Mouse (Mus musculus): Measurements from ENCODE around the gene Fnbp1. TPM values are rescaled to one million over a fixed set of nuclear protein-coding genes. Genes with fewer than 3 reads are reported as not detected.
"Not testable (repeated sequence)": the region's sequence is repeated elsewhere in the genome, so short reads cannot be mapped to it uniquely, and the experiment has no call there.

Gene Fnbp1
- polyA plus RNA-seq, 1 experiment from 2014 or later: 23.2 TPM

DNA sequence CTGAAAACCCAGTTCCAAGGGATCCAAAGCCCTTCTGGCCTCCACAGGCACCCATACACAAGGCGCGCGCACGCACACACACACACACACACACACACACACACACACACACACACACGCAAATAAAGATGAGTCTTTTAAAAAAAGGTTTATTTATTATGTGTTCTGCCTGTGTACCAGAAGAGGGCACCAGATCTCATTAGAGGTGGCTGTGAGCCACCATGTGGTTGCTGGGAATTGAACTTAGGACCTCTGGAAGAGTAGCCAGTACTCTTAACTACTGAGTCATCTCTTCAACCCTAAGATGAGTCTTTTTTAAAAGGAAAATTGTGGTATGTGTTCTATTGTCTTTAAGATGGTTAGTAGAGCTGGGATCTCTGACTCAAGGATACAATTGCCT, 30.7 kb upstream of the Fnbp1 start:
- 91% methylated on average over 5 of the region's 5 CpGs for WGBS
- peaks cover 55% of the 10 kb centered on the region for H3K36me3 ChIP-seq (ENCODE audit: control insufficient read depth, insufficient read depth)
- no peak overlapping the region for H3K4me3 ChIP-seq (replicated peaks; ENCODE audit: low read length)

GRCm38 (mm10) chr2:31172001-31172400, 30.2 kb upstream of the Fnbp1 start:
- ATAC-seq: no peak
- no peak overlapping the region for H3K27ac ChIP-seq (ENCODE audit: low read length)

More for the DNA sequence above, 30.7 kb upstream of the Fnbp1 start:
- ATAC-seq: no peak
- Histone ChIP-seq H3K4me2 (ENCODE audit: low read length) (no peak overlapping the region), H3K27me3 (replicated peaks; ENCODE audit: control insufficient read depth, insufficient read depth, low read length) (no peaks in the 10 kb centered on the region), H3K9me3 (ENCODE audit: control insufficient read depth, low read length) (no peaks in the 10 kb centered on the region), H3K9ac (replicated peaks; ENCODE audit: low read depth, low read length) (no peak overlapping the region), H3K27ac (ENCODE audit: low read length) (no peak overlapping the region), H3K4me1 (replicated peaks; ENCODE audit: control insufficient read depth, insufficient read depth, low read length) (no peaks in the 10 kb centered on the region)

DNA sequence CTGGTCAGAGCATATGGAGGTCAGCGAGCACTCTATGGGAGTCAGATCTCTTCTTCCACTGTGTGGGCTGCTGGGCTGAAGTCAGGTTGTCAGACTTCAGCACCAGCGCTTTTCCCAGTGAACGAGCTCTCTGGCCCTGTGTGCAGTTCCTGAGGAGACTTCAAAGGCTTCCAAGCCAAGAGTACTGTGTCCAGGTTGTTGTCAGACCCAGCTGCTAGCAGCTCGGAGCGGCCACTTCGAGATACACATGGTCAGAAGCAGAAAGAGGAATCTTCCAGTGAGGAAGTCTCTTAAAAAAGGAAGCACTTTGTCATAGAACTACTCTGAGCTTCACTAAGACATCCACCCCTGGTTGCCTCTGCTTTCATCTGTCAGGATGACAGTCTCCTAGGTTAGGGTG, 28.4 kb upstream of the Fnbp1 start:
- H3K4me1 ChIP-seq (replicated peaks; ENCODE audit: control insufficient read depth, insufficient read depth, low read length): no peaks in the 10 kb centered on the region
- 90% methylated on average over 6 of the region's 6 CpGs for WGBS
- ATAC-seq: no peak
- no peak overlapping the region for H3K9ac ChIP-seq (replicated peaks; ENCODE audit: low read depth, low read length)
- H3K27me3 ChIP-seq (replicated peaks; ENCODE audit: control insufficient read depth, insufficient read depth, low read length): no peaks in the 10 kb centered on the region
- no peaks in the 10 kb centered on the region for H3K9me3 ChIP-seq (ENCODE audit: control insufficient read depth, low read length)
- H3K36me3 ChIP-seq (ENCODE audit: control insufficient read depth, insufficient read depth): peaks cover 43% of the 10 kb centered on the region
- no peak overlapping the region for H3K4me2 ChIP-seq (ENCODE audit: low read length)
- H3K27ac ChIP-seq (ENCODE audit: low read length): no peak overlapping the region
- no peak overlapping the region for H3K4me3 ChIP-seq (replicated peaks; ENCODE audit: low read length)

More at GRCm38 (mm10) chr2:31172001-31172400, 30.2 kb upstream of the Fnbp1 start:
- Histone ChIP-seq H3K4me2 (ENCODE audit: low read length) (no peak overlapping the region), H3K4me1 (replicated peaks; ENCODE audit: control insufficient read depth, insufficient read depth, low read length) (no peaks in the 10 kb centered on the region), H3K9me3 (ENCODE audit: control insufficient read depth, low read length) (no peaks in the 10 kb centered on the region), H3K4me3 (replicated peaks; ENCODE audit: low read length) (no peak overlapping the region), H3K36me3 (ENCODE audit: control insufficient read depth, insufficient read depth) (peaks cover 50% of the 10 kb centered on the region), H3K9ac (replicated peaks; ENCODE audit: low read depth, low read length) (no peak overlapping the region), H3K27me3 (replicated peaks; ENCODE audit: control insufficient read depth, insufficient read depth, low read length) (no peaks in the 10 kb centered on the region)
- 82% methylated on average over 5 of the region's 5 CpGs for WGBS

DNA sequence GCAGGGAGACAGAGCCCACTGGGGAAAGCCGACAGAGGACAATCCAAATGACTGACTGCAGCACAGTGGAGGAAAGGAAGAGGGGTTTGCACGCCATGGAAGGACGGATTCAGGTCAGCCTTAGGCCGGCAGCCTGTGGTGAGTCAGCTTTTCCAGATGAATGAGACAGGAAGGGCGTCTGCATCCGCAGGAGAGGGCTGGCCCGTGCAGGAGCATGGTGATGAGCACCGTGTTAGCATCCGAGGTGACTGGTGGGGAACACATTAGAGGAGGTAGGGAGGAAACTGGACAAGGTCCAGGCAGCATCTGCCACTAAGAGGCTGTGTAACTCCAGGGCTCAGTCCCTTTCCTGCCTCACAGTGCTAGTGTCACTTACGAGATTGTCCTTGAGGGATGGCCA, 27.2 kb upstream of the Fnbp1 start:
- H3K36me3 ChIP-seq (ENCODE audit: control insufficient read depth, insufficient read depth): peaks cover 40% of the 10 kb centered on the region
- H3K27me3 ChIP-seq (replicated peaks; ENCODE audit: control insufficient read depth, insufficient read depth, low read length): no peaks in the 10 kb centered on the region
- H3K9me3 ChIP-seq (ENCODE audit: control insufficient read depth, low read length): no peaks in the 10 kb centered on the region
- H3K9ac ChIP-seq (replicated peaks; ENCODE audit: low read depth, low read length): no peak overlapping the region
- no peak overlapping the region for H3K4me2 ChIP-seq (ENCODE audit: low read length)
- no peak for ATAC-seq
- H3K4me1 ChIP-seq (replicated peaks; ENCODE audit: control insufficient read depth, insufficient read depth, low read length): no peaks in the 10 kb centered on the region
- WGBS: 90% methylated on average over 10 of the region's 10 CpGs
- no peak overlapping the region for H3K4me3 ChIP-seq (replicated peaks; ENCODE audit: low read length)
- no peak overlapping the region for H3K27ac ChIP-seq (ENCODE audit: low read length)

DNA sequence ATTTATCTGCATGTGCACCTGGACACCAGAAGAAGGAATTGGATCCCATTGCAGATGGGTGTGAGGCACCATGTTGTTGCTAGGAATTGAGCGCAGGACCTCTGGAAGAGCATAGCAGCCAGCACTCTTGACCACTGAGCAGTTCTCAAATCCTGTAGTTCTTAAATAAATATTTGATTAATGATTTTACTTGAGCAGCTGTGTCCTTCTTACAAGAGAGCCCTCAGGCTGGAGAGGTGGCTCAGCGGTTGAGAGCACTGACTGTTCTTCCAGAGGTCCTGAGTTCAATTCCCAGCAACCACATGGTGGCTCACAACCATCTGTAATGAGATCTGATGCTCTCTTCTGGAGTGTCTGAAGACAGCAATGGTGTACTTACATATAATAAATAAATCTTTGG, 25.8 kb upstream of the Fnbp1 start:
- peaks cover 37% of the 10 kb centered on the region for H3K36me3 ChIP-seq (ENCODE audit: control insufficient read depth, insufficient read depth)
- not testable (repeated sequence) for H3K27me3 ChIP-seq (replicated peaks; ENCODE audit: control insufficient read depth, insufficient read depth, low read length); H3K9ac ChIP-seq (replicated peaks; ENCODE audit: low read depth, low read length); H3K4me3 ChIP-seq (replicated peaks; ENCODE audit: low read length); ATAC-seq; H3K27ac ChIP-seq (ENCODE audit: low read length); H3K9me3 ChIP-seq (ENCODE audit: control insufficient read depth, low read length); H3K4me1 ChIP-seq (replicated peaks; ENCODE audit: control insufficient read depth, insufficient read depth, low read length); H3K4me2 ChIP-seq (ENCODE audit: low read length)
- WGBS: 91% methylated on average over 2 of the region's 2 CpGs

DNA sequence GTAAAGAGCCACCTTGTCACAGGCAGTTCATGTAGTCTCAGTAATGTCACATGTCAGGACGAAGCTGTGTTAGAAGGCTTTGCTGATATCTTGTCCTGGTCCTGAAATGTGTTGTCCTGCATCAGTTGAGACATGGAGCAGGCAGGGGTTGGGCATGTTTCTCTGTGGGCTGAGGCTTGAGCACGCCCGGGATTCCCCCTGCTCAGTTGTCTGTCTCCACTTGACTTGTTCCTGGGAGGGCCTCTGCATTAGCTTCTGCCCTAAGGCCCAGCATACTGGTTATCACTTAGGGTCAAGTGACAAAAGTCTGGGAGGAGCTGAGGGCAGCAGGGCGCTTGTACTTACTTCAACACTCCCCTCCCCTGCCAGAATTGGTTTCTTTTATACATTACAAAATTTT, 23.7 kb upstream of the Fnbp1 start:
- no peak overlapping the region for H3K27ac ChIP-seq (ENCODE audit: low read length)
- 92% methylated on average over 4 of the region's 4 CpGs for WGBS
- no peak for ATAC-seq

GRCm38 (mm10) chr2:31164841-31165455, 23.1 kb upstream of the Fnbp1 start:
- H3K4me2 ChIP-seq (ENCODE audit: low read length): no peak overlapping the region
- WGBS: 48% methylated on average over 5 of the region's 5 CpGs
- H3K27ac ChIP-seq (ENCODE audit: low read length): no peak overlapping the region
- no peak overlapping the region for H3K9ac ChIP-seq (replicated peaks; ENCODE audit: low read depth, low read length)
- H3K4me1 ChIP-seq (replicated peaks; ENCODE audit: control insufficient read depth, insufficient read depth, low read length): no peaks in the 10 kb centered on the region
- H3K27me3 ChIP-seq (replicated peaks; ENCODE audit: control insufficient read depth, insufficient read depth, low read length): no peaks in the 10 kb centered on the region
- no peak overlapping the region for H3K4me3 ChIP-seq (replicated peaks; ENCODE audit: low read length)
- H3K36me3 ChIP-seq (ENCODE audit: control insufficient read depth, insufficient read depth): peaks cover 21% of the 10 kb centered on the region
- no peak for ATAC-seq
- H3K9me3 ChIP-seq (ENCODE audit: control insufficient read depth, low read length): no peaks in the 10 kb centered on the region

More for the DNA sequence above, 23.7 kb upstream of the Fnbp1 start:
- H3K9ac ChIP-seq (replicated peaks; ENCODE audit: low read depth, low read length): no peak overlapping the region
- H3K4me1 ChIP-seq (replicated peaks; ENCODE audit: control insufficient read depth, insufficient read depth, low read length): no peaks in the 10 kb centered on the region
- no peaks in the 10 kb centered on the region for H3K9me3 ChIP-seq (ENCODE audit: control insufficient read depth, low read length)
- H3K27me3 ChIP-seq (replicated peaks; ENCODE audit: control insufficient read depth, insufficient read depth, low read length): no peaks in the 10 kb centered on the region
- peaks cover 25% of the 10 kb centered on the region for H3K36me3 ChIP-seq (ENCODE audit: control insufficient read depth, insufficient read depth)
- H3K4me2 ChIP-seq (ENCODE audit: low read length): no peak overlapping the region
- no peak overlapping the region for H3K4me3 ChIP-seq (replicated peaks; ENCODE audit: low read length)

DNA sequence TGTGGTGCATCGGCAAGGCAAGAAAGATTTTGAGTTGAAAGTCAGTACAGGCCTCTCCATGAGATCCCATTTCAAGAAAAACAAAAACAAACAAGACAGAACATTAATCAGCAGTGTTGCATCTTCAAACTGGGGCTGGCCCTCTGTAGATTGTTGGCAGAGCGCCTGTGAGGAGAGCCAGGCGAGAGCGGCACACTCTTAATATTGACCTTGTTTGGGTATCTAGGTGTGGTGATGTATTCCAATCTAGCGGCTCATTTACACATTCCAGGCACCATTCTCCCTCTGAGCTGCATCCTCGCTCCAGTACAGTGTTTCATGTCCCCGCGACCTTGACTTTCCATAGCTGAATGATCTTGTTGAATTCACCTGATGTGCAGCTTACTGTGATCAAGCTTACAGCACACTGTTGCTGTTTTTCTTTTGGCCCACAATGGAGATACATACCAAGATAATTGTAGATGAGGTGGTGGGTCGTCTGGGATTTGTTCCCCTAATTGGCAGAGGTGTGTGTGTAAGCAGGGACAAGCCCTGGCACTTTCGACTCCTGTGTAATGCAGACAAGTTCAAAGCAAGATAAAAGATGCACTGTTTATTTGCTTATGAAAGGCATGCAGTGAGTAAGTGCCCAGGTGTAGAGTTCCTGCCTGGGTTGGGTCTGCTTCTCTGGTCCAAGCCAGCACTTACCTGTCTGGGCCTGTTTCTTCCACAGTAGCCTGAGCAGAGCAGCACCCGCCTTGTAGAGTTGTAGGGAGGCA, 21.7 kb upstream of the Fnbp1 start:
- ATAC-seq: no peak
- Histone ChIP-seq H3K27me3 (replicated peaks; ENCODE audit: control insufficient read depth, insufficient read depth, low read length) (no peaks in the 10 kb centered on the region), H3K9me3 (ENCODE audit: control insufficient read depth, low read length) (no peaks in the 10 kb centered on the region), H3K36me3 (ENCODE audit: control insufficient read depth, insufficient read depth) (peaks cover 7% of the 10 kb centered on the region), H3K4me3 (replicated peaks; ENCODE audit: low read length) (no peak overlapping the region), H3K4me2 (ENCODE audit: low read length) (no peak overlapping the region), H3K27ac (ENCODE audit: low read length) (no peak overlapping the region), H3K4me1 (replicated peaks; ENCODE audit: control insufficient read depth, insufficient read depth, low read length) (no peaks in the 10 kb centered on the region), H3K9ac (replicated peaks; ENCODE audit: low read depth, low read length) (no peak overlapping the region)
- WGBS: 79% methylated on average over 11 of the region's 11 CpGs

DNA sequence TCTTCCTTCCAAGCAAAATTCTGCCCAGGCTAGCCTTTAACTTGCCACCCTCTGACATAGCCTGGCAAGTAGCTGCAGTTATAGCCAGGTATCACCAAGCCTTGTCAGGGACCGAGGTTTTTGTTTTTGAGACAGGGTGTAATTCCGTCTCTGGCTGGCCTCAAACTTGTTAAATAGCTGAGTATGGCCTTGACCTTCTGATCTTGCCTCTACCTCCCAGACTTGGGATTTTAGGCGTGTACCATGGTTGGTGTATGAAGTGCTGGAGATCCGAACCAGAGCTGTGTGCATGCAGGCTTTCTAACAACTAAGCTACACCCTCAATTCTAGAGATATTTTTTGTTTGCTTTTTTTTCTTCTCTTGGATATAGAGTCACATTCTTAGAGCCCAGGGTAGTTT, 19.8 kb upstream of the Fnbp1 start:
- ATAC-seq: no peak
- H3K9me3 ChIP-seq (ENCODE audit: control insufficient read depth, low read length): no peaks in the 10 kb centered on the region
- H3K9ac ChIP-seq (replicated peaks; ENCODE audit: low read depth, low read length): no peak overlapping the region
- no peak overlapping the region for H3K27ac ChIP-seq (ENCODE audit: low read length)
- no peak overlapping the region for H3K4me2 ChIP-seq (ENCODE audit: low read length)
- no peak overlapping the region for H3K4me3 ChIP-seq (replicated peaks; ENCODE audit: low read length)
- 88% methylated on average over 4 of the region's 4 CpGs for WGBS
- no peaks in the 10 kb centered on the region for H3K36me3 ChIP-seq (ENCODE audit: control insufficient read depth, insufficient read depth)
- no peaks in the 10 kb centered on the region for H3K27me3 ChIP-seq (replicated peaks; ENCODE audit: control insufficient read depth, insufficient read depth, low read length)
- no peaks in the 10 kb centered on the region for H3K4me1 ChIP-seq (replicated peaks; ENCODE audit: control insufficient read depth, insufficient read depth, low read length)

Data from forebrain, embryonic 16.5 days (tissue).